Mouse (Mus musculus) testis, adult 2 months (tissue): ENCODE data around the gene Slf2. TPM values are rescaled to one million over a fixed set of nuclear protein-coding genes. Genes with fewer than 3 reads are reported as not detected.

Source experiments
- H3K27ac ChIP-seq: fragments of 200-500 bp; 2 replicates; pipeline ENCODE4 v1.5.1; 2012; ENCODE audit warnings: low read depth, low read length; ENCODE audit not compliant: control insufficient read depth, insufficient read depth
- H3K27me3 ChIP-seq: fragments of 200-500 bp; 2 replicates; pipeline ENCODE4 v1.6.1; 2012; ENCODE audit warnings: mild to moderate bottlenecking, low read length, moderate library complexity; ENCODE audit not compliant: control insufficient read depth, insufficient read depth
- H3K36me3 ChIP-seq: fragments of 200-500 bp; 2 replicates; pipeline ENCODE4 v1.6.1; 2012; ENCODE audit warnings: mild to moderate bottlenecking, low read length; ENCODE audit not compliant: control insufficient read depth, insufficient read depth
- H3K4me1 ChIP-seq: fragments of 200-500 bp; 2 replicates; pipeline ENCODE4 v1.6.1; 2012; ENCODE audit warnings: low read length; ENCODE audit not compliant: control insufficient read depth, insufficient read depth
- H3K4me3 ChIP-seq: fragments of 200-500 bp; 2 replicates; pipeline ENCODE4 v1.5.1; 2012; ENCODE audit warnings: low read depth, mild to moderate bottlenecking, low read length, moderate library complexity, mixed read lengths; ENCODE audit not compliant: control insufficient read depth
- CTCF ChIP-seq: fragments of 200-500 bp; IDR thresholded peaks from 2 replicates; pipeline ENCODE4 v1.5.1; 2012; ENCODE audit warnings: low read depth, mild to moderate bottlenecking, inconsistent platforms, low read length, moderate library complexity; ENCODE audit not compliant: control insufficient read depth, insufficient read depth, insufficient replicate concordance
- POLR2A ChIP-seq: fragments of 200-500 bp; IDR thresholded peaks from 2 replicates; pipeline ENCODE4 v1.6.1; 2012; ENCODE audit warnings: low read depth, mild to moderate bottlenecking, inconsistent platforms, low read length, moderate library complexity; ENCODE audit not compliant: control insufficient read depth
- polyA plus RNA-seq: library from polyadenylated mRNA; depleted of rRNA; stranded (reverse); fragments of >200 nt; gene quantifications from 2 replicates; pipeline ENCODE4 v1.2.3, GENCODE M21; 2012

Slf2 gene
- polyA plus RNA-seq, 1 experiment: 21.5 TPM

GRCm38 (mm10) chr19:44902324-44902723 is 28.6 kb upstream of the Slf2 start:
- no peak for TF ChIP-seq POLR2A
- TF ChIP-seq CTCF: no peak
- Histone ChIP-seq H3K4me3 (no peak overlapping the region), H3K27me3 (no peaks in the 10 kb centered on the region), H3K36me3 (no peaks in the 10 kb centered on the region), H3K4me1 (peaks cover 11% of the 10 kb centered on the region), H3K27ac (no peak overlapping the region)

GRCm38 (mm10) chr19:44903343-44904000 is 27.5 kb upstream of the Slf2 start:
- Histone ChIP-seq H3K27me3 (no peaks in the 10 kb centered on the region), H3K4me1 (peaks cover 19% of the 10 kb centered on the region), H3K27ac (no peak overlapping the region), H3K4me3 (no peak overlapping the region), H3K36me3 (no peaks in the 10 kb centered on the region)
- TF ChIP-seq POLR2A (no peak), CTCF (no peak)

GRCm38 (mm10) chr19:44904141-44904720 is 26.7 kb upstream of the Slf2 start:
- H3K27ac ChIP-seq: no peak overlapping the region
- peaks cover 26% of the 10 kb centered on the region for H3K4me1 ChIP-seq
- H3K27me3 ChIP-seq: no peaks in the 10 kb centered on the region

GRCm38 (mm10) chr19:44905316-44905715 is 25.6 kb upstream of the Slf2 start:
- TF ChIP-seq POLR2A (no peak), CTCF (no peak)
- Histone ChIP-seq H3K27ac (no peak overlapping the region; the same call in 1 of the 2 replicates), H3K36me3 (no peaks in the 10 kb centered on the region), H3K4me3 (no peak overlapping the region), H3K4me1 (peaks cover 20% of the 10 kb centered on the region), H3K27me3 (no peaks in the 10 kb centered on the region)

More at GRCm38 (mm10) chr19:44904141-44904720, 26.7 kb upstream of the Slf2 start:
- TF ChIP-seq CTCF (no peak), POLR2A (no peak)
- no peak overlapping the region for H3K4me3 ChIP-seq
- no peaks in the 10 kb centered on the region for H3K36me3 ChIP-seq

GRCm38 (mm10) chr19:44907851-44908690 is 22.9 kb upstream of the Slf2 start:
- TF ChIP-seq CTCF (no peak), POLR2A (no peak)
- H3K4me3 ChIP-seq: peak overlapping the region; percentile 20
- no peaks in the 10 kb centered on the region for H3K27me3 ChIP-seq
- H3K4me1 ChIP-seq: peaks cover 20% of the 10 kb centered on the region
- H3K36me3 ChIP-seq: no peaks in the 10 kb centered on the region
- no peak overlapping the region for H3K27ac ChIP-seq

GRCm38 (mm10) chr19:44908836-44909460 is 22.0 kb upstream of the Slf2 start:
- Histone ChIP-seq H3K27me3 (no peaks in the 10 kb centered on the region), H3K27ac (no peak overlapping the region), H3K4me3 (no peak overlapping the region), H3K36me3 (no peaks in the 10 kb centered on the region), H3K4me1 (peaks cover 20% of the 10 kb centered on the region)
- no peak for TF ChIP-seq CTCF
- TF ChIP-seq POLR2A: no peak
